Comparison of ENCODE assay signal across 24 mouse cellular contexts in genomic region chr5:137715685-137716084, GRCm38 (mm10). TPM values are rescaled to one million over a fixed set of nuclear protein-coding genes. Genes with fewer than 3 reads are reported as not detected.
DNase-seq lines count a peak whose midpoint lies in the region; ATAC-seq and TF ChIP-seq lines count a peak whose summit lies in the region.
"Had no signal": no experiment of that assay in that cellular context is flagged by ENCODE, and none has a peak within 500 bp of the region (broad histone marks: within the 10 kb centered on the region; RNA-seq: fewer than 3 reads in every experiment).

No protein-coding gene starts in this region.

- H3K4me2 ChIP-seq in kidney, embryonic 14.5 days (replicated peaks; ENCODE audit: low read depth, low read length), result no peak overlapping the region
- no peak overlapping the region; the same call in 1 of the 2 replicates for H3K4me2 ChIP-seq in kidney, embryonic 16.5 days (replicated peaks; ENCODE audit: low read depth, low read length)
- H3K4me2 ChIP-seq in kidney, postnatal 0 days (ENCODE audit: low read length), result no peak overlapping the region
- H3K4me2 ChIP-seq in stomach, postnatal 0 days (replicated peaks; ENCODE audit: low read depth), result no peak overlapping the region
- H3K4me2 ChIP-seq: embryonic facial prominence, embryonic 12.5 days; forebrain, embryonic 13.5 days; forebrain, embryonic 15.5 days had no signal

- DNase-seq in kidney, postnatal 0 days (ENCODE audit: low spot score), result peak; percentile 66
- DNase-seq in kidney, adult 11 months, result no peak
- DNase-seq in stomach, postnatal 0 days (ENCODE audit: low spot score), result no peak
- DNase-seq in liver, result no peak
- DNase-seq: adrenal gland, adult 8-10 months; adrenal gland, postnatal 14 days; adrenal gland, postnatal 36 days; B cell, adult 2 months; cerebellum, adult 11-12 months; cerebellum, adult 2 months; cerebellum, adult 9-10 months; cerebellum, postnatal 10 days; cerebellum, postnatal 25 days had no signal

- no peak overlapping the region for H3K9ac ChIP-seq in kidney, embryonic 14.5 days (ENCODE audit: low read depth, low read length)
- no peak overlapping the region for H3K9ac ChIP-seq in kidney, embryonic 16.5 days (replicated peaks; ENCODE audit: low read length)
- H3K9ac ChIP-seq in kidney, postnatal 0 days (ENCODE audit: low read depth, low read length), result no peak overlapping the region
- no peak overlapping the region for H3K9ac ChIP-seq in stomach, postnatal 0 days (ENCODE audit: low read length)
- H3K9ac ChIP-seq: embryonic facial prominence, embryonic 12.5 days; forebrain, embryonic 13.5 days; forebrain, embryonic 15.5 days had no signal

- 40% methylated on average over 8 of the region's 8 CpGs for WGBS in kidney, embryonic 14.5 days
- WGBS in kidney, embryonic 16.5 days, result 37% methylated on average over 8 of the region's 8 CpGs
- WGBS in kidney, postnatal 0 days, result 29% methylated on average over 8 of the region's 8 CpGs
- WGBS in stomach, postnatal 0 days, result 18% methylated on average over 8 of the region's 8 CpGs

- TF ChIP-seq EP300 in stomach, postnatal 0 days (optimal IDR thresholded peaks at IDR 0.05), result no peak

- no peak overlapping the region for H3K27ac ChIP-seq in kidney, embryonic 14.5 days (ENCODE audit: low read depth, low read length)
- no peak overlapping the region for H3K27ac ChIP-seq in kidney, embryonic 16.5 days (ENCODE audit: low read length)
- H3K27ac ChIP-seq in kidney, postnatal 0 days, result no peak overlapping the region
- H3K27ac ChIP-seq in stomach, postnatal 0 days (replicated peaks), result peak overlapping the region; percentile 53; the same call in 1 of the 2 replicates
- H3K27ac ChIP-seq: embryonic facial prominence, embryonic 10.5 days; embryonic facial prominence, embryonic 12.5 days; forebrain, embryonic 13.5 days; forebrain, embryonic 15.5 days had no signal

- TF ChIP-seq CTCF in kidney, postnatal 0 days (IDR thresholded peaks at IDR 0.05; ENCODE audit: low read depth), result no peak
- no peak for TF ChIP-seq CTCF in stomach, postnatal 0 days (IDR thresholded peaks at IDR 0.05; ENCODE audit: low read depth)

- H3K4me3 ChIP-seq in kidney, embryonic 14.5 days (ENCODE audit: low read length), result no peak overlapping the region
- no peak overlapping the region for H3K4me3 ChIP-seq in kidney, embryonic 16.5 days (ENCODE audit: low read length)
- no peak overlapping the region for H3K4me3 ChIP-seq in kidney, postnatal 0 days (replicated peaks; ENCODE audit: low read depth, low read length)
- no peak overlapping the region for H3K4me3 ChIP-seq in stomach, postnatal 0 days (ENCODE audit: low read depth, low read length)
- H3K4me3 ChIP-seq: embryonic facial prominence, embryonic 10.5 days; embryonic facial prominence, embryonic 12.5 days; forebrain, embryonic 13.5 days; forebrain, embryonic 15.5 days had no signal

- no peaks in the 10 kb centered on the region for H3K9me3 ChIP-seq in kidney, embryonic 14.5 days (ENCODE audit: control insufficient read depth, low read length)
- no peaks in the 10 kb centered on the region for H3K9me3 ChIP-seq in kidney, embryonic 16.5 days (ENCODE audit: low read length)
- no peaks in the 10 kb centered on the region for H3K9me3 ChIP-seq in kidney, postnatal 0 days (replicated peaks; ENCODE audit: low read length)
- H3K9me3 ChIP-seq in stomach, postnatal 0 days (ENCODE audit: control insufficient read depth, low read length), result no peaks in the 10 kb centered on the region
- H3K9me3 ChIP-seq: embryonic facial prominence, embryonic 10.5 days; embryonic facial prominence, embryonic 12.5 days; forebrain, embryonic 13.5 days; forebrain, embryonic 15.5 days; G1E had no signal

- H3K4me1 ChIP-seq in kidney, embryonic 14.5 days (ENCODE audit: control insufficient read depth, insufficient read depth, low read length), result no peaks in the 10 kb centered on the region
- H3K4me1 ChIP-seq in kidney, embryonic 16.5 days (ENCODE audit: insufficient read depth, low read length), result peaks cover 12% of the 10 kb centered on the region
- no peaks in the 10 kb centered on the region for H3K4me1 ChIP-seq in kidney, postnatal 0 days (replicated peaks; ENCODE audit: insufficient read depth, low read length)
- H3K4me1 ChIP-seq in stomach, postnatal 0 days (replicated peaks; ENCODE audit: control insufficient read depth, insufficient read depth), result no peaks in the 10 kb centered on the region
- H3K4me1 ChIP-seq: embryonic facial prominence, embryonic 12.5 days; forebrain, embryonic 13.5 days; forebrain, embryonic 15.5 days had no signal

- no peaks in the 10 kb centered on the region for H3K36me3 ChIP-seq in kidney, embryonic 14.5 days (ENCODE audit: control insufficient read depth, insufficient read depth, low read length)
- no peaks in the 10 kb centered on the region for H3K36me3 ChIP-seq in kidney, embryonic 16.5 days (ENCODE audit: insufficient read depth, low read length)
- no peaks in the 10 kb centered on the region for H3K36me3 ChIP-seq in kidney, postnatal 0 days (ENCODE audit: insufficient read depth, low read length)
- no peaks in the 10 kb centered on the region for H3K36me3 ChIP-seq in stomach, postnatal 0 days (ENCODE audit: control insufficient read depth, insufficient read depth, low read length)
- H3K36me3 ChIP-seq: embryonic facial prominence, embryonic 10.5 days; embryonic facial prominence, embryonic 12.5 days; forebrain, embryonic 15.5 days; G1E had no signal

- H3K27me3 ChIP-seq in kidney, embryonic 14.5 days (ENCODE audit: control insufficient read depth, insufficient read depth, low read length), result no peaks in the 10 kb centered on the region
- H3K27me3 ChIP-seq in kidney, embryonic 16.5 days (ENCODE audit: insufficient read depth, low read length), result no peaks in the 10 kb centered on the region
- no peaks in the 10 kb centered on the region for H3K27me3 ChIP-seq in kidney, postnatal 0 days (ENCODE audit: insufficient read depth, low read length)
- no peaks in the 10 kb centered on the region for H3K27me3 ChIP-seq in stomach, postnatal 0 days (ENCODE audit: control insufficient read depth, insufficient read depth, low read length)
- H3K27me3 ChIP-seq: CH12.LX; embryonic facial prominence, embryonic 12.5 days; forebrain, embryonic 13.5 days; forebrain, embryonic 15.5 days; Patski had no signal

- peak; percentile 48; the same call in 1 of the 2 replicates for ATAC-seq in kidney, embryonic 14.5 days (ENCODE audit: low FRiP score, low TSS enrichment)
- ATAC-seq in kidney, embryonic 16.5 days (ENCODE audit: low FRiP score, low TSS enrichment), result no peak
- no peak for ATAC-seq in kidney, postnatal 0 days (replicated peaks; ENCODE audit: low FRiP score, low read depth)
- no peak for ATAC-seq in stomach, postnatal 0 days (ENCODE audit: low FRiP score, low TSS enrichment)
- ATAC-seq: activated CD4-positive, CD25-positive, alpha-beta regulatory T cell, adult 4 months; CD4-positive, CD25-positive, alpha-beta regulatory T cell, adult 4 months; forebrain, embryonic 13.5 days; forebrain, embryonic 15.5 days; Patski had no signal

RNA-seq across cellular contexts. Expression of gene Nyap1, which starts 25.7 kb away (rescaled TPM):
- 0.56 and 1.1 TPM in 2 replicates for polyA plus RNA-seq in kidney, embryonic 14.5 days (2014; fragmentation: Nextera tagmentation; extraction: Ambion mirVana)
- polyA plus RNA-seq in kidney, embryonic 16.5 days (2015; fragmentation: Nextera tagmentation; extraction: Ambion mirVana), result 2.1 and 2.2 TPM in 2 replicates
- polyA plus RNA-seq in kidney, postnatal 0 days (2015; fragmentation: Nextera tagmentation; extraction: Ambion mirVana), result 1.2 and 1.6 TPM in 2 replicates
- polyA plus RNA-seq in stomach, postnatal 0 days (2015; fragmentation: Nextera tagmentation; extraction: Ambion mirVana), result 1.0 TPM in 2 replicates

RNA-seq across cellular contexts. Expression of gene Tsc22d4, which starts 29.8 kb away (rescaled TPM):
- 104 and 121 TPM in 2 replicates for polyA plus RNA-seq in kidney, embryonic 14.5 days (2014; fragmentation: Nextera tagmentation; extraction: Ambion mirVana)
- polyA plus RNA-seq in kidney, embryonic 16.5 days (2015; fragmentation: Nextera tagmentation; extraction: Ambion mirVana), result 126 and 129 TPM in 2 replicates
- 107 and 110 TPM in 2 replicates for polyA plus RNA-seq in kidney, postnatal 0 days (2015; fragmentation: Nextera tagmentation; extraction: Ambion mirVana)
- 100 and 110 TPM in 2 replicates for polyA plus RNA-seq in stomach, postnatal 0 days (2015; fragmentation: Nextera tagmentation; extraction: Ambion mirVana)

RNA-seq across cellular contexts. Expression of gene Agfg2, which starts 31.2 kb away (rescaled TPM):
- polyA plus RNA-seq in kidney, embryonic 14.5 days (2014; fragmentation: Nextera tagmentation; extraction: Ambion mirVana), result 14.4 and 14.8 TPM in 2 replicates
- 17.2 and 21.1 TPM in 2 replicates for polyA plus RNA-seq in kidney, embryonic 16.5 days (2015; fragmentation: Nextera tagmentation; extraction: Ambion mirVana)
- polyA plus RNA-seq in kidney, postnatal 0 days (2015; fragmentation: Nextera tagmentation; extraction: Ambion mirVana), result 20.8 and 21.2 TPM in 2 replicates
- polyA plus RNA-seq in stomach, postnatal 0 days (2015; fragmentation: Nextera tagmentation; extraction: Ambion mirVana), result 10.4 and 12.4 TPM in 2 replicates
